Mouse (Mus musculus): ENCODE results near the gene Slc22a1. TPM values are rescaled to one million over a fixed set of nuclear protein-coding genes. Genes with fewer than 3 reads are reported as not detected.

Gene Slc22a1
- polyA plus RNA-seq (2012; rRNA removed), result 0.55 and 0.64 TPM in 2 replicates

GRCm38 (mm10) chr17:12675646-12676045, at the start of gene Slc22a1:
Gene Slc22a1 (minus strand): TSS chr17:12675829.

Other genes starting within 250 kb of the Slc22a1 start
- gene Slc22a3, start 168.1 kb downstream of the Slc22a1 start, polyA plus RNA-seq (2012; rRNA removed), result 15.7 and 17.5 TPM in 2 replicates
- 0.06 and 0.17 TPM in 2 replicates for gene Slc22a2, start 91.7 kb downstream of the Slc22a1 start, polyA plus RNA-seq (2012; rRNA removed)
- 35.2 and 36.5 TPM in 2 replicates for gene Igf2r, start 93.8 kb upstream of the Slc22a1 start, polyA plus RNA-seq (2012; rRNA removed)
- 0.20 and 0.47 TPM in 2 replicates for gene Mas1, start 192.3 kb upstream of the Slc22a1 start, polyA plus RNA-seq (2012; rRNA removed)
- gene Mrgprh, start 200.2 kb upstream of the Slc22a1 start, polyA plus RNA-seq (2012; rRNA removed), result 0.17 and 0.34 TPM in 2 replicates
- 2.1 and 3.7 TPM in 2 replicates for gene Pnldc1, start 234.4 kb upstream of the Slc22a1 start, polyA plus RNA-seq (2012; rRNA removed)
- gene Tcp1, start 239.9 kb upstream of the Slc22a1 start, polyA plus RNA-seq (2012; rRNA removed), result 52.6 and 53.0 TPM in 2 replicates
- 17.3 and 20.8 TPM in 2 replicates for gene Mrpl18, start 240.5 kb upstream of the Slc22a1 start, polyA plus RNA-seq (2012; rRNA removed)